Mouse (Mus musculus): ENCODE data around the gene Kat2b. TPM values are rescaled to one million over a fixed set of nuclear protein-coding genes. Genes with fewer than 3 reads are reported as not detected.
"Not testable (repeated sequence)": the region's sequence is repeated elsewhere in the genome, so short reads cannot be mapped to it uniquely, and the experiment has no call there.

The Kat2b gene
- total and polyA plus RNA-seq, 2 experiments from 2014 or later: 12.1 to 65.1 TPM

- no peak for DNase-seq (ENCODE audit: low spot score)
- Histone ChIP-seq H3K27ac (ENCODE audit: low read depth) (no peak overlapping the region), H3K36me3 (replicated peaks; ENCODE audit: control insufficient read depth, insufficient read depth, low read length) (peaks cover 80% of the 10 kb centered on the region), H3K4me1 (ENCODE audit: control insufficient read depth, insufficient read depth) (no peaks in the 10 kb centered on the region), H3K27me3 (ENCODE audit: control insufficient read depth, insufficient read depth, low read length) (no peaks in the 10 kb centered on the region), H3K4me3 (ENCODE audit: low read depth, low read length) (no peak overlapping the region), H3K9ac (replicated peaks; ENCODE audit: low read depth, low read length) (no peak overlapping the region), H3K9me3 (replicated peaks; ENCODE audit: control insufficient read depth, low read length) (no peaks in the 10 kb centered on the region), H3K4me2 (ENCODE audit: low read depth, low read length) (no peak overlapping the region)
- ATAC-seq (ENCODE audit: insufficient read depth, low read depth): no peak
- 73% methylated on average over 4 of the region's 4 CpGs for WGBS
- TF ChIP-seq EP300 (IDR thresholded peaks at IDR 0.05; ENCODE audit: low read depth) (no peak), CTCF (IDR thresholded peaks at IDR 0.05; ENCODE audit: low read depth) (no peak)
Measured at GRCm38 (mm10) chr17:53654596-53654995, 87.9 kb downstream of the Kat2b start.

GRCm38 (mm10) chr17:53655081-53655480 lies 88.4 kb downstream of the Kat2b start:
- WGBS: 80% methylated on average over 6 of the region's 6 CpGs

GRCm38 (mm10) chr17:53655959-53656358 lies 89.3 kb downstream of the Kat2b start:
- 79% methylated on average over 2 of the region's 2 CpGs for WGBS
- H3K9me3 ChIP-seq (replicated peaks; ENCODE audit: control insufficient read depth, low read length): no peaks in the 10 kb centered on the region
- no peak overlapping the region for H3K4me2 ChIP-seq (ENCODE audit: low read depth, low read length)
- H3K9ac ChIP-seq (replicated peaks; ENCODE audit: low read depth, low read length): no peak overlapping the region
- no peak for ATAC-seq (ENCODE audit: insufficient read depth, low read depth)
- peaks cover 2% of the 10 kb centered on the region; the same call in 1 of the 2 replicates for H3K4me1 ChIP-seq (ENCODE audit: control insufficient read depth, insufficient read depth)
- no peak for TF ChIP-seq EP300 (IDR thresholded peaks at IDR 0.05; ENCODE audit: low read depth)
- H3K36me3 ChIP-seq (replicated peaks; ENCODE audit: control insufficient read depth, insufficient read depth, low read length): peaks cover 83% of the 10 kb centered on the region
- H3K27me3 ChIP-seq (ENCODE audit: control insufficient read depth, insufficient read depth, low read length): no peaks in the 10 kb centered on the region
- H3K27ac ChIP-seq (ENCODE audit: low read depth): no peak overlapping the region
- H3K4me3 ChIP-seq (ENCODE audit: low read depth, low read length): no peak overlapping the region
- DNase-seq (ENCODE audit: low spot score): no peak

More at GRCm38 (mm10) chr17:53655081-53655480, 88.4 kb downstream of the Kat2b start:
- Histone ChIP-seq H3K4me3 (ENCODE audit: low read depth, low read length) (no peak overlapping the region), H3K27me3 (ENCODE audit: control insufficient read depth, insufficient read depth, low read length) (no peaks in the 10 kb centered on the region), H3K4me1 (ENCODE audit: control insufficient read depth, insufficient read depth) (no peaks in the 10 kb centered on the region), H3K9me3 (replicated peaks; ENCODE audit: control insufficient read depth, low read length) (no peaks in the 10 kb centered on the region), H3K4me2 (ENCODE audit: low read depth, low read length) (no peak overlapping the region), H3K36me3 (replicated peaks; ENCODE audit: control insufficient read depth, insufficient read depth, low read length) (peaks cover 81% of the 10 kb centered on the region), H3K27ac (ENCODE audit: low read depth) (no peak overlapping the region), H3K9ac (replicated peaks; ENCODE audit: low read depth, low read length) (no peak overlapping the region)
- TF ChIP-seq CTCF (IDR thresholded peaks at IDR 0.05; ENCODE audit: low read depth): no peak
- TF ChIP-seq EP300 (IDR thresholded peaks at IDR 0.05; ENCODE audit: low read depth): no peak
- ATAC-seq (ENCODE audit: insufficient read depth, low read depth) (no peak), DNase-seq (ENCODE audit: low spot score) (no peak)

- 56% methylated on average over 6 of the region's 6 CpGs for WGBS
- ATAC-seq (ENCODE audit: insufficient read depth, low read depth): no peak
Measured at GRCm38 (mm10) chr17:53656369-53656860, 89.8 kb downstream of the Kat2b start.

GRCm38 (mm10) chr17:53657391-53657790 lies 90.7 kb downstream of the Kat2b start:
- not testable (repeated sequence) for DNase-seq (ENCODE audit: low spot score)

More at GRCm38 (mm10) chr17:53656369-53656860, 89.8 kb downstream of the Kat2b start:
- no peak overlapping the region for H3K4me2 ChIP-seq (ENCODE audit: low read depth, low read length)
- H3K27me3 ChIP-seq (ENCODE audit: control insufficient read depth, insufficient read depth, low read length): no peaks in the 10 kb centered on the region
- no peak for DNase-seq (ENCODE audit: low spot score)
- peaks cover 5% of the 10 kb centered on the region; the same call in 1 of the 2 replicates for H3K4me1 ChIP-seq (ENCODE audit: control insufficient read depth, insufficient read depth)
- no peaks in the 10 kb centered on the region for H3K9me3 ChIP-seq (replicated peaks; ENCODE audit: control insufficient read depth, low read length)
- H3K36me3 ChIP-seq (replicated peaks; ENCODE audit: control insufficient read depth, insufficient read depth, low read length): peaks cover 87% of the 10 kb centered on the region
- no peak overlapping the region for H3K4me3 ChIP-seq (ENCODE audit: low read depth, low read length)
- H3K9ac ChIP-seq (replicated peaks; ENCODE audit: low read depth, low read length): no peak overlapping the region
- TF ChIP-seq EP300 (IDR thresholded peaks at IDR 0.05; ENCODE audit: low read depth) (no peak), CTCF (IDR thresholded peaks at IDR 0.05; ENCODE audit: low read depth) (no peak)
- no peak overlapping the region for H3K27ac ChIP-seq (ENCODE audit: low read depth)

GRCm38 (mm10) chr17:53658668-53659067 lies 92.0 kb downstream of the Kat2b start:
- Histone ChIP-seq H3K4me2 (ENCODE audit: low read depth, low read length) (no peak overlapping the region), H3K9me3 (replicated peaks; ENCODE audit: control insufficient read depth, low read length) (no peaks in the 10 kb centered on the region), H3K9ac (replicated peaks; ENCODE audit: low read depth, low read length) (no peak overlapping the region), H3K4me3 (ENCODE audit: low read depth, low read length) (no peak overlapping the region), H3K27ac (ENCODE audit: low read depth) (no peak overlapping the region), H3K36me3 (replicated peaks; ENCODE audit: control insufficient read depth, insufficient read depth, low read length) (peaks cover 87% of the 10 kb centered on the region), H3K27me3 (ENCODE audit: control insufficient read depth, insufficient read depth, low read length) (no peaks in the 10 kb centered on the region), H3K4me1 (ENCODE audit: control insufficient read depth, insufficient read depth) (peaks cover 5% of the 10 kb centered on the region; the same call in 1 of the 2 replicates)
- DNase-seq (ENCODE audit: low spot score) (no peak), ATAC-seq (ENCODE audit: insufficient read depth, low read depth) (no peak)
- TF ChIP-seq EP300 (IDR thresholded peaks at IDR 0.05; ENCODE audit: low read depth): no peak
- TF ChIP-seq CTCF (IDR thresholded peaks at IDR 0.05; ENCODE audit: low read depth): no peak
- 89% methylated on average over 2 of the region's 2 CpGs for WGBS

More at GRCm38 (mm10) chr17:53657391-53657790, 90.7 kb downstream of the Kat2b start:
- H3K4me2 ChIP-seq (ENCODE audit: low read depth, low read length); H3K27me3 ChIP-seq (ENCODE audit: control insufficient read depth, insufficient read depth, low read length); H3K4me1 ChIP-seq (ENCODE audit: control insufficient read depth, insufficient read depth); ATAC-seq (ENCODE audit: insufficient read depth, low read depth); H3K27ac ChIP-seq (ENCODE audit: low read depth); H3K4me3 ChIP-seq (ENCODE audit: low read depth, low read length); H3K9ac ChIP-seq (replicated peaks; ENCODE audit: low read depth, low read length); H3K9me3 ChIP-seq (replicated peaks; ENCODE audit: control insufficient read depth, low read length): not testable (repeated sequence)
- WGBS: 68% methylated on average over 2 of the region's 2 CpGs
- peaks cover 89% of the 10 kb centered on the region for H3K36me3 ChIP-seq (replicated peaks; ENCODE audit: control insufficient read depth, insufficient read depth, low read length)
- TF ChIP-seq CTCF (IDR thresholded peaks at IDR 0.05; ENCODE audit: low read depth): peak; percentile 50
